ENCODE assay signal across 13 mouse cellular contexts in the genomic region with DNA sequence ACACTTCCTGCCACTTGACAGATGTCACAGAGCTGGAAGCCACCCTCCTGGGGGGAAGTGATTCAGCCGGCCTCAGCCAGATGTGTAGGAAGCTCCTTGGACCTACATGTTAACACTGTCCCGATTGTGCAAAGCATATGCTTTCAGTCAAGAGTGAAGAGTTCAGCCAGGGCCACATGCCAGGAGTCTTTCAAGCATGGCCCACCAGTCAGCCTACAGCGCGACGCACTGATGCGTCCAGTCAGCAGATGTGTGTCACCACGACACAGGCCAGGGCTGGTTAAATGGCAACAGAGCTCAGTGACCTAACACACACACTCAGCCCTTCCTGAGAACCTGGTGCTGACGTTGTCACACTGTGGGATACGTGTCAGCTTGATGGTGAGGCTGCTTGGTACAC. TPM values are rescaled to one million over a fixed set of nuclear protein-coding genes. Genes with fewer than 3 reads are reported as not detected.
DNase-seq lines count a peak whose midpoint lies in the region; ATAC-seq and TF ChIP-seq lines count a peak whose summit lies in the region.
"Had no signal": no experiment of that assay in that cellular context is flagged by ENCODE, and none has a peak within 500 bp of the region (broad histone marks: within the 10 kb centered on the region; RNA-seq: fewer than 3 reads in every experiment).

No protein-coding gene starts in this region.

- H3K4me1 ChIP-seq in bone marrow, adult 2 months (ENCODE audit: control insufficient read depth, insufficient read depth, low read length): peaks cover 1% of the 10 kb centered on the region; the same call in 1 of the 2 replicates
- H3K4me1 ChIP-seq in hindbrain, embryonic 15.5 days (replicated peaks): no peaks in the 10 kb centered on the region
- no peaks in the 10 kb centered on the region for H3K4me1 ChIP-seq in neural tube, embryonic 14.5 days (ENCODE audit: control insufficient read depth, insufficient read depth, low read length)
- H3K4me1 ChIP-seq: neural tube, embryonic 12.5 days had no signal

- peak; percentile 85 for DNase-seq in left cerebral cortex, postnatal 4 days
- DNase-seq in left cerebral cortex, postnatal 36 days (ENCODE audit: low spot score in 2 of 2): no peak
- no peak for DNase-seq in thymus, postnatal 4 days
- no peak for DNase-seq in right cerebral cortex, postnatal 4 days
- no peak for DNase-seq in left cerebral cortex, adult 2 months (ENCODE audit: extremely low spot score in 1 of 2, low spot score in 2 of 2)
- DNase-seq: cerebellum, adult 9-11 months; gastrocnemius, postnatal 25 days; liver; thymus, postnatal 25 days had no signal

- intact Hi-C loops in left cerebral cortex, postnatal 4 days (cut with DNase I): no loop called here
- intact Hi-C loops in left cerebral cortex, postnatal 36 days (cut with DNase I): no loop called here
- intact Hi-C loops in left cerebral cortex, adult 2 months (cut with DNase I): loop anchor here (10.0 kb wide), 1 partner anchor 65 kb away; no protein-coding TSS in a partner anchor

- no peaks in the 10 kb centered on the region for H3K27me3 ChIP-seq in hindbrain, embryonic 15.5 days
- no peaks in the 10 kb centered on the region for H3K27me3 ChIP-seq in neural tube, embryonic 14.5 days (ENCODE audit: control insufficient read depth, insufficient read depth, low read length)
- H3K27me3 ChIP-seq: neural tube, embryonic 12.5 days had no signal

- peak; percentile 87 for ATAC-seq in hindbrain, embryonic 15.5 days (ENCODE audit: low FRiP score, low read depth)
- ATAC-seq in neural tube, embryonic 14.5 days (ENCODE audit: low read depth): 0 out of 2 replicates have a peak, but pooled peaks have one; percentile 38

- TF ChIP-seq CTCF in bone marrow, adult 2 months (IDR thresholded peaks at IDR 0.05; ENCODE audit: control insufficient read depth, insufficient read depth, low read length): no peak
- no peak for TF ChIP-seq CTCF in left cerebral cortex, adult 2 months (IDR thresholded peaks at IDR 0.05)

- H3K4me3 ChIP-seq in bone marrow, adult 2 months (replicated peaks; ENCODE audit: control insufficient read depth, low read depth, low read length): no peak overlapping the region
- H3K4me3 ChIP-seq in hindbrain, embryonic 15.5 days: no peak overlapping the region
- no peak overlapping the region for H3K4me3 ChIP-seq in neural tube, embryonic 14.5 days (ENCODE audit: low read depth, low read length)
- no peak overlapping the region for H3K4me3 ChIP-seq in left cerebral cortex, adult 2 months
- H3K4me3 ChIP-seq: neural tube, embryonic 12.5 days had no signal

- 63% methylated on average over 9 of the region's 9 CpGs for WGBS in bone marrow, adult 2 months
- WGBS in hindbrain, embryonic 15.5 days: 57% methylated on average over 9 of the region's 9 CpGs
- 77% methylated on average over 9 of the region's 9 CpGs for WGBS in neural tube, embryonic 14.5 days

- H3K27ac ChIP-seq in bone marrow, adult 2 months (ENCODE audit: control insufficient read depth, insufficient read depth, low read depth, low read length, poor library complexity): peak overlapping the region; percentile 21; the same call in 1 of the 2 replicates
- H3K27ac ChIP-seq in hindbrain, embryonic 15.5 days (replicated peaks): no peak overlapping the region
- no peak overlapping the region for H3K27ac ChIP-seq in neural tube, embryonic 14.5 days (ENCODE audit: low read depth, low read length)
- H3K27ac ChIP-seq in left cerebral cortex, adult 2 months: no peak overlapping the region
- H3K27ac ChIP-seq: neural tube, embryonic 12.5 days had no signal

- TF ChIP-seq POLR2A in bone marrow, adult 2 months (IDR thresholded peaks at IDR 0.05; ENCODE audit: borderline replicate concordance, control insufficient read depth, low read depth, low read length): no peak

- no peaks in the 10 kb centered on the region for H3K36me3 ChIP-seq in hindbrain, embryonic 15.5 days
- H3K36me3 ChIP-seq in neural tube, embryonic 14.5 days (ENCODE audit: control insufficient read depth, insufficient read depth, low read length): no peaks in the 10 kb centered on the region
- H3K36me3 ChIP-seq: neural tube, embryonic 12.5 days had no signal

- H3K9ac ChIP-seq in hindbrain, embryonic 15.5 days: no peak overlapping the region
- H3K9ac ChIP-seq in neural tube, embryonic 14.5 days (replicated peaks; ENCODE audit: low read depth, low read length): no peak overlapping the region
- H3K9ac ChIP-seq: neural tube, embryonic 12.5 days had no signal

- no peaks in the 10 kb centered on the region for H3K9me3 ChIP-seq in hindbrain, embryonic 15.5 days
- no peaks in the 10 kb centered on the region for H3K9me3 ChIP-seq in neural tube, embryonic 14.5 days (ENCODE audit: control insufficient read depth, low read length)
- H3K9me3 ChIP-seq: neural tube, embryonic 12.5 days had no signal

- no peak overlapping the region for H3K4me2 ChIP-seq in hindbrain, embryonic 15.5 days
- no peak overlapping the region for H3K4me2 ChIP-seq in neural tube, embryonic 14.5 days (ENCODE audit: low read depth, low read length)
- H3K4me2 ChIP-seq: neural tube, embryonic 12.5 days had no signal

RNA-seq across cellular contexts. Expression of gene Bnc1, which starts 37.6 kb away (rescaled TPM):
- total RNA-seq in left cerebral cortex, postnatal 4 days (2021): not detected
- not detected for total RNA-seq in left cerebral cortex, postnatal 36 days (2021)
- not detected in 2 replicates for polyA plus RNA-seq in bone marrow, adult 2 months (2011; ENCODE audit: insufficient read depth, insufficient read length, low replicate concordance, missing spikeins)
- 0.36 and 0.69 TPM in 2 replicates for polyA plus RNA-seq in hindbrain, embryonic 15.5 days (2015; fragmentation: Nextera tagmentation; extraction: Ambion mirVana)
- polyA plus RNA-seq in neural tube, embryonic 14.5 days (2014; fragmentation: Nextera tagmentation; extraction: Ambion mirVana): 0.11 and 5.6 TPM in 2 replicates
- total RNA-seq in left cerebral cortex, adult 2 months (2021): not detected
